Comparison of ENCODE assay signal across 14 mouse cellular contexts in genomic region chr11:34202769-34203168, GRCm38 (mm10).
"Had no signal": no experiment of that assay in that cellular context is flagged by ENCODE, and none has a peak within 500 bp of the region (broad histone marks: within the 10 kb centered on the region; RNA-seq: fewer than 3 reads in every experiment).

No protein-coding gene starts in this region.

- DNase-seq: lung, adult 18-20 months; lung, embryonic 14.5 days; lung, postnatal 10 days; lung, postnatal 4 days; midbrain, embryonic 14.5 days; retina, postnatal 1 day; right cerebral cortex, adult 18-20 months; right cerebral cortex, postnatal 25 days; right cerebral cortex, postnatal 4 days; spleen, adult 18-20 months; thymus, adult 2 months; thymus, postnatal 25 days; thymus, postnatal 4 days had no signal

- ATAC-seq: midbrain, embryonic 16.5 days had no signal
